Mouse (Mus musculus) neural tube, embryonic 10.5 days (tissue): ENCODE measurements at regions not wholly inside any gene's neighbourhood (a gene's known extent, or its start where the extent isn't known, plus 50 kb on each side); places are given as distances from the start of the nearest gene placed in this dataset.
A peak's percentile ranks its signal among the peaks of the same experiment; 100 is the strongest.

Experiments
- DNase-seq: peaks from one replicate; pipeline ENCODE4 v3.0.0-alpha.2; 2017; ENCODE audit warnings: low spot score; ENCODE audit errors: extremely low spot score

DNA sequence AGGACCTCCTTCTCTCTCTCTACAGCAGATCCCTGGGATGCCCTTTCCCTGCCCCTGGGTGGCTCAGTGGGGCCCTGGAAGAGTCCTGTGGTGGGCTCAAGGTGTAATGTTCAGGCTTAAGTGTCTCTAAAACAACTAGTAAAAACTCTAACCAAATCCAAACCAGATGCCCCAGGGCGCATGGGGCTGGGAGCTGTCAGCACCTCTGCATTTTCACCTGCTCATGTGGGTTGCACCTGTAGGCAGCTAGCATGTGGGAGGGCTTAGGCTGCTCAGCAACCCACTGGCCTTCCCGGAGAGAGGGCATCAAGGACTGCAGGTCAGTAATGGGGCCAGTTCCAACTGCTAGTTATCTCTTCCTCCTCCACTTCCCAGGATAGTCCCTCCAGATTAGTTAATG lies 104.8 kb upstream of the Gm12830 start:
- DNase-seq, result no peak

DNA sequence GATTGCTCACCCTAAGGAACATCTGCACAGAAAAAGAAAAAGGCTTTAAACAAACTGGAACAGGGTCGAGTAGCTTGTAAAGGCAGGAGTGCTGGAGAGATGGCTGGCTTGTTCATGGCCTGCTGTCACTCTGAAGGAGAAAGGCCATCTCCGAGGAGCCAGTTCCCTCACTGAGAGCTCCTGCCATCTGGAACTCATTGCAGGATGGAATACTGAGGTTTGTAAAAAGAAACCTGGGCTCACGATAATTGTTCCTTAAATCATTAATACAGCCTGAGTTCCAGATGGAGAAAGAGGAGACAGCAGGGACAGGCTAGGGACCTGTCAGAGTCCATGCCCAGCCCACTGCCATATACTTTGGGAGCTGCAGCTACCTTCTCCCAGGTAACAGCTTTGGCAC lies 100.8 kb upstream of the Gm12830 start:
- no peak for DNase-seq

DNA sequence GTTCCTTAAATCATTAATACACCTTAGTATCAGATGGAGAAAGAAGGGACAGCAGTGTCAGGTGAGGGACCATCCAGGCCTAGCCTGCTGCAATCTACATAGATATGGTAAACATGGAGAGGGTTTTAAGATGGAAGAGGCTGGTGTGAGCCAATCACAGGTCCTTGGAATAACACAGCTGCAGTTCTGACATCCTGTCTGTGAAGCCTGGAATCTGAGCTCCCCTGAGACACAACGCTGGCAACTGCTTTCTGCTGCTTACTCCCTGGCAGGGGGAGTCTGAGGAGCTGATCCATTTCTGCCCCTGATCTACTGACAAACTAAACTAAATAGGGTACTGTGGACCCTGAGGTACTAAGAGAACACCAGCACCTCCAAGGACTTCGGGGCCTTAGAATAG lies 100.1 kb upstream of the Gm12830 start:
- no peak for DNase-seq

DNA sequence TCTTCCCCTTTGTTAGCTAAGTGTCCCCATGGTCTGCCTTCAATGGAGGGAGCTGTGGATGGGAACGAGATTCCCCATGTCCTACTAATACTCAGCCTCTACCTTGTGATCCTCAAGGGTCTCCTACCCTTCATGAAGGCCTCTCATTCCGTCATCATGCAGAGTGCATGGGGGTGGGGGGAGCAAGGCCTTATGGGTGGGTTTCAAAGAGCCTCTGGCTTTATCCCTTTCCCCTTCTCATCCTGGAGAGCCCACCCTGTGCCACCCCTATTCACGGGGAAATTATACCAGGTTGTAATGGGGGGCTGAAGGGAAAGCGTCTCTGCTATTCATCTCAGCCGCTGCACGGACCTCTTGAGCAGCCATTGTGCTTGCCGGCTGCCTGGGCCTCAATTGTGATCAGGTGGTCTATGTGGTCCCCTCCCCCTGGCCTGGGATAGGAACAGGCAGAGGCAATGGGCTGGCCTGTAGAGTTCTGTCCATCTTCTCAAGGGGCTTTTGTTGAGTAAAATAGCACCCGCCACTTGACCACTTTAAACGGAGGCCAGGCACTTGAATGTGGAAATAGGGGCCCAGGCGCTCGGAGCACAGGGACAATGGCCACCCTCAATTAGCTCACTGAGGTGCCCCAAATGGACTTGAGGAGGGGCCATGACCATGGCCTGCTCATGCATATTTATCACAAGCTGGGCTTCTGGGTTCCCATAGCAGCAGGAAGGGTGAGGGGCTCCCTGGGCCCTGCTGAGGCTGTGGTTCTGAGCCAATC lies 93.1 kb upstream of the Gm12830 start:
- DNase-seq, result no peak

DNA sequence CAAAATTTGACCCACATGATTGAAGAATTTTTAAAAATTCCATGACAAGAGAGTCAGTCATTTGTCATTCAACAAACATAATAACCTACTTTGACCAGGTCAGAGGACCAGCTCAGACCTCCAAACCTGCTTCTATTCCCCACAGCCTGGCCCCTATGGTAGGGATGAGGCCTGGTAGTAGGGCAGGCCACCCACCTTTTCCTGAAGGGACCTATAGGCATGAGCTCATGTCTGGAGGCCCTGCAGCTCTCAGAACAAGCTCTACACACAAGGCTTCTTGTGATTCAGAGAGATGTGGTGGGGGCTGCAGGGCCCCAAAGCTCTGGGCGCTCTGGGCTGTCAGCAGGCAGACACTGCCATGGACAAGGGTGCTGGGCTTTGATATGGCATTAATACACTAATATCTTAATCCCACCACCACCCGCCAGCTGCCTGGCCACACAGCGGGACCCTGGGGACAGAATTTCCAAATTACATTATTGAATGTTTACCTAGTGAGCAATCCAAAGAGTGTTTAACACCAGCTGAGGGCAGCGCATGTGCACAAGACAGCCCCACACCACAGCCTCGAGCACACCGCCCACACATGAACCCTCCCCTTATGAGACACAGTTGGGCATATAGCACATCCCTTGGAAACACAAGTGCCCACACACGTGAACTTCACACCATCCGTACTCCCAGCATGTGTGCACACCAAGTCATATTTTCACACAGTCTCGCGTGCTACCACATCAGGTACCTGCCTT lies 88.1 kb upstream of the Gm12830 start:
- peak; percentile 10 for DNase-seq

DNA sequence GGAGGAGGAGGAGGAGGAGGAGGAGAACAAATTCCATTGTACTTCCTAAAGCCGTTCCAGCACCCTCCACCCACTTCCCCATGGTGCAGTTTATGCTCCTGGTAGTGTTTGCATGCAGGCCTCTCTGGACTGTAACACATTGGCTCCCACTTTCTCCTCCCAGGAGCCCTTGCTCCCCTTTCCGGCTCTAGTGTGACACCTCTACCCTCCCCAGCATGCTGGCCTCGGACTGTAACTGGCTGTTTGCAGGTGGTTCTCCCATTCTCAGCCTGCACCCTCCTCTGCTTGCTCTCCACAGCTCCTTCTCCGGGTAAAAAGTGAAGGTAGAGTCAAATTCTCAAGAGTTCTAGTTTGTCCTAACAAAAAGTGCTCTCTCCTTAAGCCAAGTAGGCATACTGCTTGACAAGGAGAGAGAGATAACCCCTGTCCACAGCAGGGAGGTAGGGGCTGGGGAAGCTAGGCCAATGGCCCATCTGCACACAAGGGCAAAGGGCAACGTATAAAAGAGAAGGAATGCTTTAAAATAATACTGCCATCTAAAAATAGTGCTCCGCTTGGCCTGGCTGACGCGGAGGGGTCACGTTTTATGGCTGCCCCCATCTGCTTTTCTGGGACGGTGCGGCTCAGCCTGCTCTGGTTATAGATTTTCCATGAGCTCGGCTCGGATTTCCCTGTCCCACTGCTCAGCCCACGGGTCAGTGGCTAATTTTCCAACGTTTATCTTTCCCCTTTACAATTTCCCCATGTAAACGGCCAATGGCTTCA lies 82.4 kb upstream of the Gm12830 start:
- DNase-seq, result peak; percentile 68

DNA sequence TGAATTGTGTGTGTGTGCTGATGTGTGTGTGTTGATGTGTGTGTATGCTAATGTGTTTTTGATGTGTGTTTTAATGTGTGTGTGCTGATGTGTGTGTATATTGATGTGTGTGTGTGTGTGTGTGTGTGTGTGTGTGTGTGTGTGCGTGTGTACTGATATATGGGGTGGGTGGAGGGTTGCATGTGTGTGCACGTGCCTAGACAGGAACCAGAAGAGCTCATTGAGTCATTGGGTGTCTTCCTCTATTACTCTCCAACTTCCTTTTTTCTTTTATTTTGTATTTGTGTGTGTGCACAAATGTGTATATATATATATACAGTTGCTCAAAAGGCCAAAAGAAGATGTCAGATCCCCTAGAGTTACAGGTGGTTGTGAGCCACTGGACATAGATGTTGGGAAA lies 73.4 kb upstream of the Gm12830 start:
- DNase-seq, result no peak

DNA sequence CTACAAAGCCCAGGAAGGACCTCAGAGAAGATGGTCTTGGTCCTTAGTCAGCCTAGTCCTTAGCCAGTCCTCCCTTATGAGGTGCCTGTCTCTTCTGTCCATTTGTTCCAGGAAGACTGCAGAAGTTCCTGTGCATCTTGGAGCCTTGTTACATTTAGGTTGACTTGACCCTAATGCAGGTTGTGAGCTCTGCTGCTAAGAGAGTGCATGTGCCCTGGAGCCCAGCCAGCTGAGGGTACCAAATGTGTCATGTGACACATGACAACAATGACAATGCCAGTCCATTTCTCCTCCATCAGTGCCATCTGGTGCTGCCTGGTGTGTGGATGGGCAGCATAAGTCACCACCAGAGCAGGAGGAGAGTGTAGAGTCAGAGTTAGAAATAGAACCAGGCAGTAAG lies 61.7 kb upstream of the Gm12830 start:
- no peak for DNase-seq

DNA sequence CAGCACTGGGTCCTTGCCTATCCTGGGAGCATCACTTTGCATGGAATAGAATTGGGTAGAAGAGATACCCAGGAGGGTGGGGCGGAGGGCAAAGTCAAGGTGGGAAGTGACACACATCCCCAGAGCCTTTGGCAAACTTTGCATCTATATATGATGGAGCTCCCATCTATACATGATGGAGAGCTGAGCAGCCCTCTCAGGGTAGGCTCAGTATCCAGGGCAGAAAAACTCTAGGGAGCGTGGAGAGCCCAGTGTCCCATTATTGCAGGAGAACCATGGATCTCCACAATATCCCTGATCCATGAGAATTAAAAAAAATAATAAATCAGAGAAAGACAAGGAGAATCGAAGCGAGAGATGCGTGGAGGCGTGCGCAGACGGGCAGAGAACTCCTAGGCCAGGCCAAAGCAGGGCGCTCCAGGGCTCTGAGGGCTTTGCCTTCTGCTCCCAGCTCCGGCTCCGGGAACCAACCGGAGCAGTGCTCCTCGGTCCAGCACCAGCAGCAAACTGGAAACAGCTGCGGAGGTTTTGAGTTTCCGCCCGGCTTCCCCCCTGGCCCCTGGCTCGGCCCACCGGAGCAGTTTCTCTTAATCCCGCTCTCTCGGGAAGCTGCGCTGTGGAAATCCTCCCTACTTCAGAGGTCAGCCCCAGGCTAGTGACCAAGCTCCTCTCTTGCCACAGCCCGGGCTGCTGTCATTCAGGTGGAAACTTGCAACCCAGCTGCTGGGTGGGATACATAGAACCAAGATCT lies 54.7 kb upstream of the Gm12830 start:
- DNase-seq, result peak; percentile 52
